Mouse (Mus musculus) midbrain, embryonic 16.5 days (tissue): ENCODE results near the gene Pycr1. TPM values are rescaled to one million over a fixed set of nuclear protein-coding genes. Genes with fewer than 3 reads are reported as not detected.

Experiments
- ATAC-seq: fragments of 200-750 bp; cut with Nextera tagmentation; 2 replicates; pipeline ENCODE4 v1.8.0; 2017; ENCODE audit warnings: moderate TSS enrichment
- H3K27ac ChIP-seq: fragments of 300-500 bp; sonication (generic); 2 replicates; pipeline ENCODE4 v1.5.1; 2014; ENCODE audit warnings: mild to moderate bottlenecking, low read length, mixed read lengths
- H3K27me3 ChIP-seq: fragments of 300-500 bp; sonication (generic); 2 replicates; pipeline ENCODE4 v1.6.1; 2014; ENCODE audit warnings: low read depth, low read length, mixed read lengths; ENCODE audit not compliant: control insufficient read depth, insufficient read depth
- H3K36me3 ChIP-seq: fragments of 300-500 bp; sonication (generic); 2 replicates; pipeline ENCODE4 v1.6.1; 2014; ENCODE audit warnings: mild to moderate bottlenecking, low read length, moderate library complexity, mixed read lengths; ENCODE audit not compliant: control insufficient read depth, insufficient read depth
- H3K4me1 ChIP-seq: fragments of 300-500 bp; sonication (generic); 2 replicates; pipeline ENCODE4 v1.6.1; 2014; ENCODE audit warnings: mild to moderate bottlenecking, low read length, mixed read lengths; ENCODE audit not compliant: control insufficient read depth, insufficient read depth
- H3K4me2 ChIP-seq: fragments of 300-500 bp; sonication (generic); 2 replicates; pipeline ENCODE4 v1.6.1; 2014; ENCODE audit warnings: mild to moderate bottlenecking, low read length, mixed read lengths
- H3K4me3 ChIP-seq: fragments of 300-500 bp; sonication (generic); 2 replicates; pipeline ENCODE4 v1.5.1; 2014; ENCODE audit warnings: low read depth, mild to moderate bottlenecking, low read length, moderate library complexity, mixed read lengths
- H3K9ac ChIP-seq: fragments of 300-500 bp; sonication (generic); 2 replicates; pipeline ENCODE4 v1.6.1; 2014; ENCODE audit warnings: low read depth, low read length, mixed read lengths
- H3K9me3 ChIP-seq: fragments of 300-500 bp; sonication (generic); replicated peaks from 2 replicates; pipeline ENCODE4 v1.6.1; 2014; ENCODE audit warnings: mild to moderate bottlenecking, low read length, mixed read lengths; ENCODE audit not compliant: control insufficient read depth, poor library complexity, severe bottlenecking
- WGBS: fragments of 180-500 bp; shearing (Covaris S2); extraction: QIAGEN DNeasy Blood & Tissue Kit; methylation state at CpG from one replicate; pipeline ENCODE4 v1.1.7; 2014; 5-methylcytosine and 5-hydroxymethylcytosine counted together
- polyA plus RNA-seq: library from polyadenylated mRNA; unstranded; fragments of >200 nt; fragmentation: Nextera tagmentation; extraction: Ambion mirVana; gene quantifications from 2 replicates; pipeline ENCODE4 v1.2.1, GENCODE M21; 2015

The Pycr1 gene
- polyA plus RNA-seq, 1 experiment from 2014 or later = 18.1 TPM

- Histone ChIP-seq H3K4me2 (peak overlapping the region; percentile 85), H3K27me3 (no peaks in the 10 kb centered on the region; the same call in 1 of the 2 replicates), H3K4me1 (peaks cover 8% of the 10 kb centered on the region), H3K4me3 (peak overlapping the region; percentile 52), H3K27ac (peak overlapping the region; percentile 45; the same call in 1 of the 2 replicates), H3K9ac (peak overlapping the region; percentile 75), H3K36me3 (no peaks in the 10 kb centered on the region), H3K9me3 (no peaks in the 10 kb centered on the region)
- ATAC-seq = peak; percentile 65
- WGBS = 3% methylated on average over 18 of the region's 18 CpGs
Measured at GRCm38 (mm10) chr11:120642939-120643600, 499 bp downstream of the Pycr1 start.

DNA sequence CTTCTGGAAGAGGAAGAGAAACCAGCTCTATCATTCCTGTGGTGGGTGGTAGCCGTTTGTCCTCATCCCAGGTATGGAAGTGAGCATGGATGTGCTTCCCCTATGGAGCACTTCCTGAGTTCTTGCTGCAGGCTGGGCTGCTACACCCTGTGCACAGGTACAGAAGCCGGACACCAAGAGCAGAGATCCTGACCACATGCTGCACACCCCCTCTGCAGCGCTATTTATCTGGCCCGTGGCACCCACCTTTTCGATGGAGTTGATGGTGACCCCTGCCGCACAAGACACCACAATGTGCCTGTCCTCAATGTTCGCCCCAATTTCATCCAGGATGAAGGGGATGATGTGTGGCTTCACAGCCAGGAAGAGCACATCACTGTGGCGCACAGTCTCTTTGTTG, 1.7 kb downstream of the Pycr1 start:
- peaks cover 8% of the 10 kb centered on the region for H3K4me1 ChIP-seq
- no peak for ATAC-seq
- no peaks in the 10 kb centered on the region for H3K9me3 ChIP-seq
- no peak overlapping the region for H3K4me3 ChIP-seq
- H3K4me2 ChIP-seq = no peak overlapping the region
- H3K9ac ChIP-seq = 0 out of 2 replicates have a peak overlapping the region, but pooled peaks have one; percentile 14
- no peaks in the 10 kb centered on the region; the same call in 1 of the 2 replicates for H3K27me3 ChIP-seq
- no peak overlapping the region for H3K27ac ChIP-seq
- no peaks in the 10 kb centered on the region for H3K36me3 ChIP-seq
- 92% methylated on average over 8 of the region's 8 CpGs for WGBS

DNA sequence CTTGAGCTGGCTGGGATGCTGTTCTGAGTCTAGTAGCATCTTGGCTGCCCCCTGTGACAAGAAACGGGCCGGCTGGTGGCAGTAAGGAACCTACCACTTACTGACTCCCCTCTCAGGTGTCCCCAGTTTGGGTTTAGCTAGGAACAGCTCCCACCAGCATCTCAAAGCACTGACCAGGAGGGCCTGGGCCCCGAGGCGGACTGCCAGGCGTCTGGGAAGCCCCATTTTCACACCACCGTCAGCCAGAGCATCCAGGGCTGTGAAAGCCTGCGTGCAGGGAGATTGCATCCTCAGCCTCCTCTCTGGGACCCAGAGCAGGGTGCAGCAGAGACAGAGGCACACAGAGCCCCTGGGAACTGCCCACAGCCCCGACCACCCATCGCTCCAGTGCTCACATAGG, 2.3 kb downstream of the Pycr1 start:
- no peak for ATAC-seq
- Histone ChIP-seq H3K4me1 (peaks cover 8% of the 10 kb centered on the region), H3K36me3 (no peaks in the 10 kb centered on the region), H3K4me2 (no peak overlapping the region), H3K4me3 (no peak overlapping the region), H3K27ac (no peak overlapping the region), H3K9me3 (no peaks in the 10 kb centered on the region), H3K27me3 (no peaks in the 10 kb centered on the region; the same call in 1 of the 2 replicates), H3K9ac (no peak overlapping the region)
- WGBS = 66% methylated on average over 9 of the region's 9 CpGs

- Histone ChIP-seq H3K4me2 (no peak overlapping the region), H3K27me3 (no peaks in the 10 kb centered on the region), H3K9me3 (no peaks in the 10 kb centered on the region), H3K4me1 (peaks cover 27% of the 10 kb centered on the region), H3K27ac (no peak overlapping the region), H3K9ac (no peak overlapping the region), H3K36me3 (no peaks in the 10 kb centered on the region), H3K4me3 (no peak overlapping the region)
- ATAC-seq = no peak
- 69% methylated on average over 5 of the region's 5 CpGs for WGBS
Measured at GRCm38 (mm10) chr11:120634810-120635209, 8.8 kb downstream of the Pycr1 start.

GRCm38 (mm10) chr11:120633520-120634343, 9.8 kb downstream of the Pycr1 start, which contains the start of gene Mafg:
Gene Mafg (minus strand): TSS chr11:120633600.
- ATAC-seq = peak; percentile 91
- 10% methylated on average over 58 of the region's 58 CpGs for WGBS

DNA sequence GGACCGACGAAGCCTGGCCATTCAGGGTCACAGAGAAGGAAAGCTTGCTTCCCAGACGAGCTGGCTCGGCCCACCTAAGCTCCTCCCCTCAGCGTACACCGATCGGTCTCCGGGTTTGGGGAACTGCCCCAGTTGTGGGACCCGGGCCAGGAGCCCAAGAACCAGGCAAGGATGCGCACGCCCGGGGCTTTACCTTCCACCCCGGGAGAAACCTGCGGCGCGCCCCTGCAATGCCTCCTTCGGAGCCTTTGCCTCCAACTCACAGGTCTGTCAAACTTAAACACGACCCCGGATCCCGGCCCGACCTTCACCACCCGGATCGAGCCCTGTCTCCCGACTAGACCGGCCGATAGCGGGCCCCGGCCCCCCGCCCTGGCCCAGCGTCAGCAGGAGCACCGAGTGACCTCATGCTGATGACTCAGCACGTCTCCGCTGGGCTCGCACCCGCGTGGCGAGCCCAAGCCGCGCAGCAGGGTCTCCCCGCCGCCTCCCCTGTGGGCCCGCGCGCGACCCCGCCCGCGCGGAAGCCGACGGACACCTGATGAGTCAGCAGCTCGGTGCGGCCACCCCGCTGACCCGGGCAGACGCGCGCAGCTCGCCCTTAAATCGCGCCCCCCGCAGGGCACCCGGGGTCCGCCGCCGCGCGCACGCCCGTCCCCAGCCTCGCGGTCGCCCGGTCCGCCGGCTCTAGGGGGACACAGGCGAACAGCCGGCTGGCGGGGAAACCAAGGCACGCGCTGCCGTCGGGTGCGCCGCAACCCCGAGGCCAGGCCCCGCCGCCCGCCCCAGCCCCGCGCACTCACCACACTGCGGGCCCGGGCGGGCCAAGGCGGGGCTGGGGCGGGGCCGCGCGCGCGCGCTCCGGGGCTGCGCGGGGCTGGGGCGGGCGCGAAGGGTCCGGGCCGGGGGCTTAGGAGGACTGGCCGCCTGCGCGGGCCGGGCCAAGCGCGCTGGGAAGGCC, 10.7 kb downstream of the Pycr1 start:
- WGBS = under 1% methylated on average over 107 of the region's 116 CpGs
- Histone ChIP-seq H3K4me1 (peaks cover 29% of the 10 kb centered on the region), H3K27me3 (no peaks in the 10 kb centered on the region), H3K4me2 (peak overlapping the region; percentile 93), H3K9me3 (no peaks in the 10 kb centered on the region), H3K9ac (peak overlapping the region; percentile 89), H3K27ac (peak overlapping the region; percentile 86), H3K36me3 (peaks cover 4% of the 10 kb centered on the region), H3K4me3 (peak overlapping the region; percentile 93)
- peak; percentile 80 for ATAC-seq

More at GRCm38 (mm10) chr11:120633520-120634343, 9.8 kb downstream of the Pycr1 start, which contains the start of gene Mafg:
- Histone ChIP-seq H3K27me3 (no peaks in the 10 kb centered on the region), H3K9me3 (no peaks in the 10 kb centered on the region), H3K4me3 (peak within 1 kb of the TSS; percentile 93), H3K9ac (peak within 1 kb of the TSS; percentile 89), H3K4me1 (peaks cover 29% of the 10 kb centered on the region), H3K36me3 (peaks cover 4% of the 10 kb centered on the region), H3K4me2 (peak within 1 kb of the TSS; percentile 93), H3K27ac (peak within 1 kb of the TSS; percentile 86)

DNA sequence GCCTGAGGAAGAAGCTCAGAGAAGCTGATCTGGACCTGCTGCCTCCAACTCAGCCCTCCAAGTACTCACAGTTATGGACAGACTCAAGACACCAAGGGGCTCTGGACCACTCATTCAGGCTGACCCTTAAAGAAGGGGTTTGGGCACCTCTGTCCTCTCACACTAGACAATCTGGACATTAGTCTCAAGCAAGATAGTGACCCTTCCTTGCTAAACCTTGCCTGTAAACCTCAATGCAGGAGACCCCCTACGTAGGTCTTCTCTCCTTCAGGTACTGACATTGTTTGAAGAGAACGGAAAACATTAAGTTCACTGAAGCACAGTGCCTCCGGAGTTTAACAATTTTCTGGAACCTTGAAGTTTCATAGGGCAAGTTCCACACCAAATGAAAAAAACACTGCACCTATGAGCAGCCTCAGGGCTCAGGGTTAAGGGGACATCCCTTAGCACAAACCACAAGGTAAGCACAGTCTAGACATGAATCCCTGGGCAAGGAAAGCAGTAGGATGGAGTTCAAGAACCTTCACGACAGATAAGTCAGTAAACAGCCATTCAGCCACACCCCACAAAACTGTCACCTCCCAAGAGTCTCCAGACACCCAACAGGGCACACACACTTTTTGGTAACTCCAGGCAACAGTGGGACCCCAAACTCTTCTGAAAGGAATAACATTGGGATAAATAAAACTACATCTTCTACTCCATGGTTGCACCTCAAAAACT, 11.7 kb downstream of the Pycr1 start:
- H3K4me3 ChIP-seq = peak overlapping the region; percentile 93
- no peak overlapping the region for H3K27ac ChIP-seq
- H3K4me1 ChIP-seq = peaks cover 29% of the 10 kb centered on the region
- H3K9ac ChIP-seq = peak overlapping the region; percentile 89
- ATAC-seq = no peak
- H3K36me3 ChIP-seq = peaks cover 6% of the 10 kb centered on the region
- H3K27me3 ChIP-seq = no peaks in the 10 kb centered on the region
- peak overlapping the region; percentile 93 for H3K4me2 ChIP-seq
- WGBS = 67% methylated on average over 4 of the region's 4 CpGs
- no peaks in the 10 kb centered on the region for H3K9me3 ChIP-seq
